Mouse (Mus musculus): Measurements from ENCODE around the gene Vash1. TPM values are rescaled to one million over a fixed set of nuclear protein-coding genes. Genes with fewer than 3 reads are reported as not detected.
A peak's percentile ranks its signal among the peaks of the same experiment; 100 is the strongest.

Gene Vash1
- polyA plus RNA-seq, 2 experiments = 11.3 to 14.5 TPM

DNA sequence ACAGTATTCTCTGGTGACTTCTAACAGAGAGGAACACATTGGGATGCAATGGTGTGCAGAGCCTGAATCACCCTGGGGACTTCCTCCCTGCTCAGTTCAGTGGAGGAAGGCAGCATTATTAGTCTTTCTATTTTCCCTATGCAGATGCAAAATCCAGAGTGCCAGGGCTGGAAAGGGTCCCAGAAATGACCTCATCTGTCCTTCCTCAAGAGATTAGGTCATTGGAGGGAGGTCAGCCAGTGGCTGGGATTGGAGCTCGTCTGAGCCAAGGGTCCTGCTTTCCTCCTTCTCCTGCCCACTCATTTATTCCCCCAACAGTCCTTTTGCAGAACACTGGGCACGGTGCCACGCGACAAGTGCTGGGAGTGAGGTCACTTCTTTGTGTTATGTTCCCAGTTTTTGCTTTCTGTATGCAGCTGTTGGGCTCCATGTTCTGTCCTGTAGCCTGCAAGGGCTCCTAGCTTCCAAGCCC, 25.9 kb upstream of the Vash1 start:
- Histone ChIP-seq H3K4me1 (ENCODE audit: control insufficient read depth, insufficient read depth, low read length) (peaks cover 6% of the 10 kb centered on the region; the same call in 1 of the 2 replicates), H3K27me3 (ENCODE audit: control insufficient read depth, insufficient read depth, low read length) (no peaks in the 10 kb centered on the region), H3K9me3 (ENCODE audit: control insufficient read depth, low read length) (no peaks in the 10 kb centered on the region), H3K36me3 (ENCODE audit: control insufficient read depth, insufficient read depth, low read length) (no peaks in the 10 kb centered on the region), H3K4me2 (replicated peaks; ENCODE audit: low read depth, low read length, severe bottlenecking) (no peak overlapping the region), H3K27ac (replicated peaks; ENCODE audit: low read depth, low read length) (no peak overlapping the region), H3K4me3 (replicated peaks; ENCODE audit: low read length) (no peak overlapping the region), H3K9ac (ENCODE audit: low read depth, low read length, severe bottlenecking) (no peak overlapping the region)
- TF ChIP-seq POLR2A (IDR thresholded peaks at IDR 0.05; ENCODE audit: borderline replicate concordance, extremely low read depth, insufficient read depth, insufficient read length) = no peak
- ATAC-seq (ENCODE audit: low FRiP score, low read depth) (peak; percentile 86), DNase-seq (ENCODE audit: low spot score) (peak; percentile 85)
- 54% methylated on average over 4 of the region's 4 CpGs for WGBS

DNA sequence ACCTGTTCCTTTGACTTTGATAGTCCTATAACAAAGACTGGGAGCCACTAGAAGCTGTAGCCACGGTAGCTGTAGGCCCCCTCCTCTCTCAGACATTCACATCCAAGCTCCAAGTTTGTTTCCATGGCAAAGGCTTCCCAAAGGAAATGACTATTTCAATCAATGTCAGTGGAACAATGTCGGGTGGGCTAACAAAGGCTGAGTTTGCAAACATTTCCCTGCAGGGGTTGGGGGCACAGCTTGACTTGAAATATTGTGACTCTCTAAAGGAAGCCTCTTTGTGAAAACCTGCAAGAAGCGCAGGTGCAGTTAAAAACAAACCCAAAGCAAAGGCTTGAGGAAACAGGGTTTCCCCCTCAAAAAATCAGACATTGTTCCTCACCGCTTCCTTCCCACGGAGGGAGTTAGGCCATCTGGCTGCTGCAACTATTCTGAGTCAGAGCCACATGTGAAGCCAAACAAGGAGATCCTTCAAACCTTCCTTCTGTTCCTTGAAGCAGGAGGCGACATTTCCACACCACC, 19.0 kb upstream of the Vash1 start:
- WGBS = 43% methylated on average over 6 of the region's 6 CpGs
- Histone ChIP-seq H3K4me3 (replicated peaks; ENCODE audit: low read length) (no peak overlapping the region), H3K9ac (ENCODE audit: low read depth, low read length, severe bottlenecking) (no peak overlapping the region), H3K9me3 (ENCODE audit: control insufficient read depth, low read length) (no peaks in the 10 kb centered on the region), H3K4me2 (replicated peaks; ENCODE audit: low read depth, low read length, severe bottlenecking) (no peak overlapping the region), H3K27ac (replicated peaks; ENCODE audit: low read depth, low read length) (no peak overlapping the region), H3K27me3 (ENCODE audit: control insufficient read depth, insufficient read depth, low read length) (no peaks in the 10 kb centered on the region), H3K36me3 (ENCODE audit: control insufficient read depth, insufficient read depth, low read length) (no peaks in the 10 kb centered on the region), H3K4me1 (ENCODE audit: control insufficient read depth, insufficient read depth, low read length) (no peaks in the 10 kb centered on the region)
- ATAC-seq (ENCODE audit: low FRiP score, low read depth) = no peak
- peak; percentile 12 for DNase-seq (ENCODE audit: low spot score)
- TF ChIP-seq POLR2A (IDR thresholded peaks at IDR 0.05; ENCODE audit: borderline replicate concordance, extremely low read depth, insufficient read depth, insufficient read length) = no peak

DNA sequence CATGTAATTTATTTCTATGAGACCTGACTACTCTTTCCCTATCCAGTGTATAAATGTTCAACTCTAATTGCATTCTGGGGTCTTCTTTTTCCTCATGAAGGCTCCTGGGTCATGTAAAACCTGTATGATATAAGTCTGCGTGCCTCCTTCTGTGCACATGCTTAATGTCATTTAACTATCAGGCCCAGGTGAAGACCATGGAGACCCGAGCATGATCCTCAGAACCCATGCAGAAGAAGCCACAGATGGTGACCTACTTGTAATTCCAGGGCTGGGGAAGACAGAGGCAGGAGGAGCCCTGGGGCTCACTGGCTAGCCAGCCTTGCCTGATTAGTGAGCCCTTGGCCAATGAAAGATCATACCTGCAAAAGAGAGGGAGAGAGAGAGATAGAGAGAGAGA, 18.0 kb upstream of the Vash1 start:
- Histone ChIP-seq H3K4me3 (replicated peaks; ENCODE audit: low read length) (no peak overlapping the region), H3K27ac (replicated peaks; ENCODE audit: low read depth, low read length) (no peak overlapping the region), H3K4me1 (ENCODE audit: control insufficient read depth, insufficient read depth, low read length) (no peaks in the 10 kb centered on the region), H3K9ac (ENCODE audit: low read depth, low read length, severe bottlenecking) (no peak overlapping the region), H3K9me3 (ENCODE audit: control insufficient read depth, low read length) (no peaks in the 10 kb centered on the region), H3K4me2 (replicated peaks; ENCODE audit: low read depth, low read length, severe bottlenecking) (no peak overlapping the region), H3K27me3 (ENCODE audit: control insufficient read depth, insufficient read depth, low read length) (no peaks in the 10 kb centered on the region), H3K36me3 (ENCODE audit: control insufficient read depth, insufficient read depth, low read length) (no peaks in the 10 kb centered on the region)
- WGBS = 58% methylated on average over 2 of the region's 2 CpGs
- DNase-seq (ENCODE audit: low spot score) = no peak
- TF ChIP-seq POLR2A (IDR thresholded peaks at IDR 0.05; ENCODE audit: borderline replicate concordance, extremely low read depth, insufficient read depth, insufficient read length) = no peak
- no peak for ATAC-seq (ENCODE audit: low FRiP score, low read depth)

DNA sequence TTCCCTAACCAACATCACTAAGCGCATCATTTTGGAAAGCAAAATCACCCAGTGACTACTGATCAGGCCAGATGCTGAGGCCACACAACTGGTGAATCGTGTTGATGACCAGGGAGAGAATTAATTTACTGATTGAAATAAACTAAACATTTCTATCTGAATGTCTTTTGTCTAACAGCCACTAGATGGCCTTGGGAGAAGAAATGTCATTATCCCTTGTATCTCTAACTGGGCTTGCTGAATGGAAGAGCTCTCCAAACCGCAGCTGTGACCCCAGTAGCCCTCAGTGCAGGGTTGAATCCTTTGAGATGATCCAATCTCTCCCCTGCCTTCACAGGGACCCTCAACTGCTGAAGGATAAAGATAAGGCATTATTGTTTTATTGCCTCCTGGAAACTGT, 12.8 kb upstream of the Vash1 start:
- ATAC-seq (ENCODE audit: low FRiP score, low read depth) = no peak
- no peak for TF ChIP-seq POLR2A (IDR thresholded peaks at IDR 0.05; ENCODE audit: borderline replicate concordance, extremely low read depth, insufficient read depth, insufficient read length)

DNA sequence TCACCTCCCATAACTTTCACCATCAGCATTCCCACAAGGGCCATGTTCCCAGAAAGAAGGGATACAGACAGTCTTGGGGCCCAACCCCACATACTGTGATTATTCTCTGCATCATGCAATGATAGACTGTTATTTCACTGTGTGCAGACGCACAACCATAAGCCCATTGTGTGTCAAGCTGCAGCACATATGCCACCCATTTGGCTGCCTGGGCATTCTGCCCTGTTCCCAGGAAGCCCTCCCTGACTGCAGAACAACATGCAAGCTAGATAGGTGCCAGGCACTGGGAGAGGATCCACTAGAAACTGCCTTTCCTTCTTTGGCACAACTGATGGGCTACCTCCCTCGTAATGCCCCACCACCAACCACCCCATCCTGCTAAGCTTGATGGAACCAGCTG, 10.1 kb upstream of the Vash1 start:
- no peak for ATAC-seq (ENCODE audit: low FRiP score, low read depth)
- no peaks in the 10 kb centered on the region for H3K27me3 ChIP-seq (ENCODE audit: control insufficient read depth, insufficient read depth, low read length)
- H3K9ac ChIP-seq (ENCODE audit: low read depth, low read length, severe bottlenecking) = no peak overlapping the region
- no peak for TF ChIP-seq POLR2A (IDR thresholded peaks at IDR 0.05; ENCODE audit: borderline replicate concordance, extremely low read depth, insufficient read depth, insufficient read length)
- 87% methylated on average over 2 of the region's 2 CpGs for WGBS
- H3K4me2 ChIP-seq (replicated peaks; ENCODE audit: low read depth, low read length, severe bottlenecking) = no peak overlapping the region
- no peaks in the 10 kb centered on the region for H3K36me3 ChIP-seq (ENCODE audit: control insufficient read depth, insufficient read depth, low read length)
- H3K27ac ChIP-seq (replicated peaks; ENCODE audit: low read depth, low read length) = no peak overlapping the region
- DNase-seq (ENCODE audit: low spot score) = no peak
- no peaks in the 10 kb centered on the region for H3K9me3 ChIP-seq (ENCODE audit: control insufficient read depth, low read length)
- H3K4me1 ChIP-seq (ENCODE audit: control insufficient read depth, insufficient read depth, low read length) = no peaks in the 10 kb centered on the region
- H3K4me3 ChIP-seq (replicated peaks; ENCODE audit: low read length) = no peak overlapping the region

More for the DNA sequence above, 12.8 kb upstream of the Vash1 start:
- Histone ChIP-seq H3K9me3 (ENCODE audit: control insufficient read depth, low read length) (no peaks in the 10 kb centered on the region), H3K27me3 (ENCODE audit: control insufficient read depth, insufficient read depth, low read length) (no peaks in the 10 kb centered on the region), H3K4me2 (replicated peaks; ENCODE audit: low read depth, low read length, severe bottlenecking) (no peak overlapping the region), H3K27ac (replicated peaks; ENCODE audit: low read depth, low read length) (no peak overlapping the region), H3K9ac (ENCODE audit: low read depth, low read length, severe bottlenecking) (no peak overlapping the region), H3K36me3 (ENCODE audit: control insufficient read depth, insufficient read depth, low read length) (no peaks in the 10 kb centered on the region), H3K4me1 (ENCODE audit: control insufficient read depth, insufficient read depth, low read length) (no peaks in the 10 kb centered on the region), H3K4me3 (replicated peaks; ENCODE audit: low read length) (no peak overlapping the region)
- 62% methylated on average over 3 of the region's 3 CpGs for WGBS
- DNase-seq (ENCODE audit: low spot score) = no peak

DNA sequence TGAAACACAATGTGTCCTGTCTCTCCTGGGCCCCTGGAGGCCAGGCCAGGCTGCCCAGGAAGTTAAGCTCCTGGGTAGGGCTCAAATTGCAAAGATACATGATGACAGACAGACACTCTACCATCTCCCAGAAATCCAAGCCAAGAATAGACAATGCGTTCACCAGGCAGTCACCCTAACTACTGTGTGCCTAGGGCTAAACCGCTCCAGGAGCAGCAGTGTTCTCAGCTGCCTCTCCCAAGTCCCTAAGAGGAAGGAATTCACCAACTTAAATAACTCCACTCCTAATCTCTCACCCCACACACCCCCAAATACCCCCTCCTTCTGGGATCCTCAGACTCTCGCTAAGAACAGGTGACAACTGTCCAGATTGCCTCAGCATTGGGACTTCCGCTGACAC, 6.4 kb upstream of the Vash1 start:
- no peak for TF ChIP-seq POLR2A (IDR thresholded peaks at IDR 0.05; ENCODE audit: borderline replicate concordance, extremely low read depth, insufficient read depth, insufficient read length)

More for the DNA sequence above, 6.4 kb upstream of the Vash1 start:
- Histone ChIP-seq H3K4me3 (replicated peaks; ENCODE audit: low read length) (no peak overlapping the region), H3K4me2 (replicated peaks; ENCODE audit: low read depth, low read length, severe bottlenecking) (no peak overlapping the region), H3K9me3 (ENCODE audit: control insufficient read depth, low read length) (no peaks in the 10 kb centered on the region), H3K9ac (ENCODE audit: low read depth, low read length, severe bottlenecking) (no peak overlapping the region), H3K27ac (replicated peaks; ENCODE audit: low read depth, low read length) (no peak overlapping the region), H3K27me3 (ENCODE audit: control insufficient read depth, insufficient read depth, low read length) (no peaks in the 10 kb centered on the region), H3K36me3 (ENCODE audit: control insufficient read depth, insufficient read depth, low read length) (no peaks in the 10 kb centered on the region), H3K4me1 (ENCODE audit: control insufficient read depth, insufficient read depth, low read length) (no peaks in the 10 kb centered on the region)
- ATAC-seq (ENCODE audit: low FRiP score, low read depth) (peak; percentile 63), DNase-seq (ENCODE audit: low spot score) (no peak)
- 67% methylated on average over 4 of the region's 4 CpGs for WGBS
